Mouse (Mus musculus) testis, adult 2 months (tissue): ENCODE data around the gene Wdr47. TPM values are rescaled to one million over a fixed set of nuclear protein-coding genes. Genes with fewer than 3 reads are reported as not detected.

Experiments used
- H3K27ac ChIP-seq: fragments of 200-500 bp; 2 replicates; pipeline ENCODE4 v1.5.1; 2012; ENCODE audit warnings: low read depth, low read length; ENCODE audit not compliant: control insufficient read depth, insufficient read depth
- H3K27me3 ChIP-seq: fragments of 200-500 bp; 2 replicates; pipeline ENCODE4 v1.6.1; 2012; ENCODE audit warnings: mild to moderate bottlenecking, low read length, moderate library complexity; ENCODE audit not compliant: control insufficient read depth, insufficient read depth
- H3K36me3 ChIP-seq: fragments of 200-500 bp; 2 replicates; pipeline ENCODE4 v1.6.1; 2012; ENCODE audit warnings: mild to moderate bottlenecking, low read length; ENCODE audit not compliant: control insufficient read depth, insufficient read depth
- H3K4me1 ChIP-seq: fragments of 200-500 bp; 2 replicates; pipeline ENCODE4 v1.6.1; 2012; ENCODE audit warnings: low read length; ENCODE audit not compliant: control insufficient read depth, insufficient read depth
- H3K4me3 ChIP-seq: fragments of 200-500 bp; 2 replicates; pipeline ENCODE4 v1.5.1; 2012; ENCODE audit warnings: low read depth, mild to moderate bottlenecking, low read length, moderate library complexity, mixed read lengths; ENCODE audit not compliant: control insufficient read depth
- CTCF ChIP-seq: fragments of 200-500 bp; IDR thresholded peaks from 2 replicates; pipeline ENCODE4 v1.5.1; 2012; ENCODE audit warnings: low read depth, mild to moderate bottlenecking, inconsistent platforms, low read length, moderate library complexity; ENCODE audit not compliant: control insufficient read depth, insufficient read depth, insufficient replicate concordance
- POLR2A ChIP-seq: fragments of 200-500 bp; IDR thresholded peaks from 2 replicates; pipeline ENCODE4 v1.6.1; 2012; ENCODE audit warnings: low read depth, mild to moderate bottlenecking, inconsistent platforms, low read length, moderate library complexity; ENCODE audit not compliant: control insufficient read depth
- polyA plus RNA-seq: library from polyadenylated mRNA; depleted of rRNA; stranded (reverse); fragments of >200 nt; gene quantifications from 2 replicates; pipeline ENCODE4 v1.2.3, GENCODE M21; 2012; rRNA removed

Gene Wdr47
- polyA plus RNA-seq, 1 experiment = 14.3 TPM

DNA sequence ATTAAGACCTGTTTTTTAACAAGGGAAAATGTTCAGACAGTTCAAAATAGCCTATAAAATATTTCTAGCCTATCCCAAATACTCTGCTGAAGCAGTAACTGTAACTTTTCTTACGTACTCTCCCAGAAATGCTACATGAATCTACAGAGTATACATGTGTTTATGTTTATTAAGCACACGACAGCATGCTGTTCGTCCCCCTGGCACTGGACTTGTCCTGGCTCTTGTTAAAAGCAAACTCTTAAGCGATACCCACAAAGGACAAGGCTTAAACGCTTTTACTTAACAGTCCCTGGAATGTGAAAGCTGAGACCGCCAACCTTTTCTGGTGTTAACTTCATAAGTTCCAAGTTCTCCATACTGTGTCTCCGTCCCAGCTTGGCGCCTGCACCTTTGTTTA is 98.4 kb downstream of the Wdr47 start:
- Histone ChIP-seq H3K27me3 (no peaks in the 10 kb centered on the region), H3K4me3 (no peak overlapping the region), H3K27ac (no peak overlapping the region), H3K36me3 (peaks cover 2% of the 10 kb centered on the region), H3K4me1 (no peaks in the 10 kb centered on the region)
- no peak for TF ChIP-seq POLR2A
- no peak for TF ChIP-seq CTCF

DNA sequence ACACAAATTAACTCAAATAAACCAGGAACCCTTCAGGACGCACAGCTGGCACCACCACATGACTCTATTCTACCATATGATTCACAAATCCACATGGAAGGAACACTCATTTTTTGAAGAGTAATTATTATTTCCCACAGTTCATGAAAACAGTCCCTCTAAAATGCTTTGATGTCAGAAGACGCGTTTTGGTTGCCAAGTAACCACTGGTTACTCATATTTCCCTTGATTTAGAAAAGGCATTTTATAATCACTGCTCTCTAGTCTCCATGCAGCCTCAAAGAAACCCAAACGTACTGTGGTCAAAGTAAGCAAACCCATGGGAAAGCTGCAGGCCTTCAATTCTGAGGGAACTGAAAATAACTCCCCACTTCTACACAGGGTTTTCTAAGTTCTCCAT is 98.9 kb downstream of the Wdr47 start:
- peaks cover 2% of the 10 kb centered on the region for H3K36me3 ChIP-seq
- no peak overlapping the region for H3K4me3 ChIP-seq
- H3K27me3 ChIP-seq = no peaks in the 10 kb centered on the region
- no peaks in the 10 kb centered on the region for H3K4me1 ChIP-seq
- H3K27ac ChIP-seq = no peak overlapping the region
- TF ChIP-seq CTCF (no peak), POLR2A (no peak)

DNA sequence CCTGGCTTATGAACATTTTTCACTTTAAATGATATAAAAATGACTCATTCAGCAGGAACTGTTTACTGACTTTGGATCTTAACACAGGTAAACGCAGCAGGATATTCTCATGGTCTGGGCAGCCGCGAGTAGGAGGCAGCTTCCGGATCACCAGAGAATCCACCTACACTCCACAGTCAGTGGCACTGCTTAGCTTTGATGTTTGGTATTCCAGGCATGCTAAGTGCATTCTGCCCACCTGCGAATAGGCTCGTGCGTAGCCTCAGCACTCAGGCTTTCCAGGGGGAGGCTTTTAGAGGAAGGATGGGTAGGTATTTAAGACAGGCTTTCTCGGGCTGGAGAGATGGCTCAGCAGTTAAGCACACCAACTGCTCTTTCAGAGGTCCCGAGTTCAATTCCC is 103.2 kb downstream of the Wdr47 start:
- no peaks in the 10 kb centered on the region for H3K27me3 ChIP-seq
- TF ChIP-seq CTCF = no peak
- no peak for TF ChIP-seq POLR2A
- H3K4me3 ChIP-seq = no peak overlapping the region
- no peaks in the 10 kb centered on the region for H3K4me1 ChIP-seq
- H3K36me3 ChIP-seq = no peaks in the 10 kb centered on the region; the same call in 1 of the 2 replicates
- no peak overlapping the region for H3K27ac ChIP-seq

Other genes with a start within 250 kb of the Wdr47 start
- gene Mybphl, start 226.4 kb upstream of the Wdr47 start, polyA plus RNA-seq = 0.12 and 0.20 TPM in 2 replicates
- gene Psrc1, start 207.4 kb upstream of the Wdr47 start, polyA plus RNA-seq = 0.54 and 1.1 TPM in 2 replicates
- gene Celsr2, start 175.7 kb upstream of the Wdr47 start, polyA plus RNA-seq = 17.0 and 17.7 TPM in 2 replicates
- 13.0 and 14.4 TPM in 2 replicates for gene Sars, start 146.1 kb upstream of the Wdr47 start, polyA plus RNA-seq
- gene 1700013F07Rik, start 57.1 kb upstream of the Wdr47 start, polyA plus RNA-seq = 680 and 743 TPM in 2 replicates
- 144 and 149 TPM in 2 replicates for gene 5330417C22Rik, start 54.7 kb upstream of the Wdr47 start, polyA plus RNA-seq
- gene Tmem167b, start 28.8 kb upstream of the Wdr47 start, polyA plus RNA-seq = 3.2 and 4.0 TPM in 2 replicates
- gene Taf13, start 19.6 kb upstream of the Wdr47 start, polyA plus RNA-seq = 7.3 and 12.1 TPM in 2 replicates
- gene Clcc1, start 62.6 kb downstream of the Wdr47 start, polyA plus RNA-seq = 22.7 and 27.3 TPM in 2 replicates
- gene Gpsm2, start 131.0 kb downstream of the Wdr47 start, polyA plus RNA-seq = 4.8 and 5.0 TPM in 2 replicates
- gene Aknad1, start 148.4 kb downstream of the Wdr47 start, polyA plus RNA-seq = 16.5 and 16.9 TPM in 2 replicates
- gene Stxbp3, start 249.2 kb downstream of the Wdr47 start, polyA plus RNA-seq = 3.4 and 4.9 TPM in 2 replicates